In the genomic region with DNA sequence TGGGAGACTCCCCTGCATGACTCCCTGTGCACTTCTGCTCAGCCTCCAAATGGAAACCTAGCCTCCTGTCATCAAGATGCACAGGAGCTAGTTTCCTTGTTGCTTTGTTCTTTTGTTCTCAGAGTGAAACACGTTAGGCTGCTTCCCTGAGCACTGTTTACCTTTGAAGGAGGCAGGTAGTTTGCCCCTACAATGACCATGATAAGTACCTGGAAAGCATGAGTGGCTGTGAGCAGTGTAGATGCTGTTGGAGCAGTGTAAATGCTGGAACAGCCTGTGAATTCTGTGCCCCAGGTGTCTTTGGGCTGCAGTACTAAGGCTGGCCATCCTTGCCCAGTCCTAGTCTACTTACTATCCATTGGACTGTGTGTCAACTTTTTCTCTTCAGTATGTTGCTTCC, we compare ENCODE assay signal across 22 mouse cellular contexts. TPM values are rescaled to one million over a fixed set of nuclear protein-coding genes. Genes with fewer than 3 reads are reported as not detected.
DNase-seq lines count a peak whose midpoint lies in the region; ATAC-seq and TF ChIP-seq lines count a peak whose summit lies in the region.
"Had no signal": no experiment of that assay in that cellular context is flagged by ENCODE, and none has a peak within 500 bp of the region (broad histone marks: within the 10 kb centered on the region; RNA-seq: fewer than 3 reads in every experiment).

No protein-coding gene starts in this region.

- no peak overlapping the region for H3K4me2 ChIP-seq in intestine, embryonic 15.5 days (replicated peaks)
- no peak overlapping the region for H3K4me2 ChIP-seq in intestine, postnatal 0 days (replicated peaks; ENCODE audit: low read depth)
- no peak overlapping the region for H3K4me2 ChIP-seq in lung, embryonic 15.5 days
- no peak overlapping the region for H3K4me2 ChIP-seq in stomach, embryonic 14.5 days (replicated peaks; ENCODE audit: low read depth, low read length)
- H3K4me2 ChIP-seq: embryonic facial prominence, embryonic 15.5 days; heart, embryonic 11.5 days; heart, embryonic 15.5 days; hindbrain, embryonic 14.5 days had no signal

- ATAC-seq in intestine, embryonic 15.5 days, result peak; percentile 60
- no peak; the same call in 1 of the 2 replicates for ATAC-seq in intestine, postnatal 0 days
- ATAC-seq in lung, embryonic 15.5 days (ENCODE audit: borderline replicate concordance, extremely low read depth, low FRiP score, low TSS enrichment), result no peak
- ATAC-seq in stomach, embryonic 14.5 days (ENCODE audit: insufficient number of reproducible peaks, insufficient read depth, low FRiP score, low read depth), result no peak
- ATAC-seq: forebrain, embryonic 14.5 days had no signal

- DNase-seq in lung, postnatal 14 days, result no peak
- DNase-seq in layer of hippocampus, postnatal 25 days (ENCODE audit: extremely low spot score in 1 of 2, low spot score in 1 of 2), result no peak
- no peak for DNase-seq in left cerebral cortex, postnatal 36 days (ENCODE audit: low spot score in 2 of 2)
- DNase-seq: adrenal gland, adult 2 months; adrenal gland, postnatal 25 days; cerebellum, adult 18-20 months; embryo, embryonic 11 days; heart, adult 18-20 months; heart, postnatal 14 days had no signal

- no peak overlapping the region for H3K4me3 ChIP-seq in intestine, embryonic 15.5 days (replicated peaks)
- no peak overlapping the region for H3K4me3 ChIP-seq in intestine, postnatal 0 days (ENCODE audit: low read depth, low read length)
- H3K4me3 ChIP-seq in lung, embryonic 15.5 days, result no peak overlapping the region
- 0 out of 2 replicates have a peak overlapping the region, but pooled peaks have one; percentile 3 for H3K4me3 ChIP-seq in E14TG2a.4 (replicated peaks; ENCODE audit: low read length)
- no peak overlapping the region for H3K4me3 ChIP-seq in stomach, embryonic 14.5 days (ENCODE audit: low read depth, low read length)
- H3K4me3 ChIP-seq: embryonic facial prominence, embryonic 15.5 days; erythroblast, embryonic 14.5 days; forebrain, embryonic 10.5 days; heart, embryonic 15.5 days had no signal

- H3K4me1 ChIP-seq in intestine, embryonic 15.5 days (replicated peaks), result peaks cover 28% of the 10 kb centered on the region
- H3K4me1 ChIP-seq in intestine, postnatal 0 days (replicated peaks; ENCODE audit: control insufficient read depth, insufficient read depth, low read length), result peaks cover 5% of the 10 kb centered on the region; the same call in 1 of the 2 replicates
- peaks cover 53% of the 10 kb centered on the region for H3K4me1 ChIP-seq in lung, embryonic 15.5 days
- peaks cover 94% of the 10 kb centered on the region for H3K4me1 ChIP-seq in E14TG2a.4 (replicated peaks; ENCODE audit: low read depth, low read length)
- H3K4me1 ChIP-seq in stomach, embryonic 14.5 days (ENCODE audit: control insufficient read depth, insufficient read depth, low read length), result peaks cover 15% of the 10 kb centered on the region

- no peaks in the 10 kb centered on the region for H3K9me3 ChIP-seq in intestine, embryonic 15.5 days
- H3K9me3 ChIP-seq in intestine, postnatal 0 days (ENCODE audit: control insufficient read depth), result no peaks in the 10 kb centered on the region
- H3K9me3 ChIP-seq in lung, embryonic 15.5 days, result no peaks in the 10 kb centered on the region
- no peaks in the 10 kb centered on the region for H3K9me3 ChIP-seq in E14TG2a.4 (ENCODE audit: low read length)
- H3K9me3 ChIP-seq in stomach, embryonic 14.5 days (ENCODE audit: control insufficient read depth, low read depth, low read length), result no peaks in the 10 kb centered on the region
- H3K9me3 ChIP-seq: embryonic facial prominence, embryonic 15.5 days; forebrain, embryonic 10.5 days; heart, embryonic 15.5 days had no signal

- 56% methylated on average over 1 of the region's 1 CpGs for WGBS in intestine, embryonic 15.5 days
- 33% methylated on average over 1 of the region's 1 CpGs for WGBS in intestine, postnatal 0 days
- 55% methylated on average over 1 of the region's 1 CpGs for WGBS in lung, embryonic 15.5 days
- WGBS in stomach, embryonic 14.5 days, result 62% methylated on average over 1 of the region's 1 CpGs

- H3K36me3 ChIP-seq in intestine, embryonic 15.5 days, result peaks cover 2% of the 10 kb centered on the region; the same call in 1 of the 2 replicates
- no peaks in the 10 kb centered on the region for H3K36me3 ChIP-seq in intestine, postnatal 0 days (ENCODE audit: control insufficient read depth, insufficient read depth)
- no peaks in the 10 kb centered on the region for H3K36me3 ChIP-seq in lung, embryonic 15.5 days
- H3K36me3 ChIP-seq in E14TG2a.4 (ENCODE audit: insufficient read depth, low read length), result peaks cover 41% of the 10 kb centered on the region
- no peaks in the 10 kb centered on the region for H3K36me3 ChIP-seq in stomach, embryonic 14.5 days (ENCODE audit: control insufficient read depth, insufficient read depth, low read length)
- H3K36me3 ChIP-seq: embryonic facial prominence, embryonic 15.5 days; heart, embryonic 15.5 days had no signal

- no peak overlapping the region for H3K27ac ChIP-seq in intestine, embryonic 15.5 days
- no peak overlapping the region for H3K27ac ChIP-seq in intestine, postnatal 0 days (ENCODE audit: low read depth, low read length)
- peak overlapping the region; percentile 38; the same call in 1 of the 2 replicates for H3K27ac ChIP-seq in lung, embryonic 15.5 days
- H3K27ac ChIP-seq in stomach, embryonic 14.5 days (ENCODE audit: low read length), result peak overlapping the region; percentile 39; the same call in 1 of the 2 replicates
- H3K27ac ChIP-seq: embryonic facial prominence, embryonic 15.5 days; forebrain, embryonic 10.5 days; heart, embryonic 15.5 days; hindbrain, embryonic 14.5 days had no signal

- H3K27me3 ChIP-seq in intestine, embryonic 15.5 days (replicated peaks), result no peaks in the 10 kb centered on the region
- H3K27me3 ChIP-seq in intestine, postnatal 0 days (replicated peaks; ENCODE audit: control insufficient read depth, insufficient read depth, low read length), result no peaks in the 10 kb centered on the region
- no peaks in the 10 kb centered on the region for H3K27me3 ChIP-seq in lung, embryonic 15.5 days
- no peaks in the 10 kb centered on the region for H3K27me3 ChIP-seq in E14TG2a.4 (ENCODE audit: insufficient read depth, low read length)
- H3K27me3 ChIP-seq in stomach, embryonic 14.5 days (ENCODE audit: control insufficient read depth, insufficient read depth, low read length), result no peaks in the 10 kb centered on the region
- H3K27me3 ChIP-seq: CH12.LX; embryonic facial prominence, embryonic 15.5 days; heart, embryonic 15.5 days had no signal

- intact Hi-C loops in left cerebral cortex, postnatal 36 days (cut with DNase I), result no loop called here

- no peak for TF ChIP-seq CTCF in intestine, postnatal 0 days (IDR thresholded peaks at IDR 0.05; ENCODE audit: low read depth)
- no peak for TF ChIP-seq CTCF in E14TG2a.4 (conservative IDR thresholded peaks at IDR 0.05; ENCODE audit: low read length)

- H3K9ac ChIP-seq in intestine, embryonic 15.5 days, result no peak overlapping the region
- no peak overlapping the region for H3K9ac ChIP-seq in intestine, postnatal 0 days (ENCODE audit: low read depth, low read length)
- no peak overlapping the region for H3K9ac ChIP-seq in lung, embryonic 15.5 days
- no peak overlapping the region for H3K9ac ChIP-seq in stomach, embryonic 14.5 days (replicated peaks; ENCODE audit: low read depth, low read length)
- H3K9ac ChIP-seq: embryonic facial prominence, embryonic 15.5 days; heart, embryonic 15.5 days; hindbrain, embryonic 14.5 days had no signal

RNA-seq across cellular contexts. Expression of a gene that starts 18.0 kb away (rescaled TPM):
- polyA plus RNA-seq in intestine, embryonic 15.5 days (2015; fragmentation: Nextera tagmentation; extraction: Ambion mirVana), result 21.1 and 23.5 TPM in 2 replicates
- 9.6 and 11.5 TPM in 2 replicates for polyA plus RNA-seq in intestine, postnatal 0 days (2015; fragmentation: Nextera tagmentation; extraction: Ambion mirVana)
- polyA plus RNA-seq in lung, embryonic 15.5 days (2015; fragmentation: Nextera tagmentation; extraction: Ambion mirVana), result 19.0 and 19.5 TPM in 2 replicates
- polyA plus RNA-seq in stomach, embryonic 14.5 days (2014; fragmentation: Nextera tagmentation; extraction: Ambion mirVana), result 23.9 and 24.1 TPM in 2 replicates
- total RNA-seq in layer of hippocampus, postnatal 25 days (2021), result 10 to 100 TPM; 84.6 to 93.1 TPM
- total RNA-seq in left cerebral cortex, postnatal 36 days (2021), result 10 to 100 TPM; 84.8 to 92.3 TPM

Comparison
In these comparisons a context has a peak if more than half of its experiments do, and no peak if none do; other contexts are left out.
1. H3K27ac ChIP-seq: peak in lung, embryonic 15.5 days (single experiment) and stomach, embryonic 14.5 days (single experiment); none in intestine, embryonic 15.5 days (single experiment) and intestine, postnatal 0 days (single experiment).